Mouse (Mus musculus): ENCODE measurements around the gene Pdxdc1. TPM values are rescaled to one million over a fixed set of nuclear protein-coding genes. Genes with fewer than 3 reads are reported as not detected.
"Not testable (repeated sequence)": the region's sequence is repeated elsewhere in the genome, so short reads cannot be mapped to it uniquely, and the experiment has no call there.

The Pdxdc1 gene
- polyA plus RNA-seq, 1 experiment, result 119 TPM

DNA sequence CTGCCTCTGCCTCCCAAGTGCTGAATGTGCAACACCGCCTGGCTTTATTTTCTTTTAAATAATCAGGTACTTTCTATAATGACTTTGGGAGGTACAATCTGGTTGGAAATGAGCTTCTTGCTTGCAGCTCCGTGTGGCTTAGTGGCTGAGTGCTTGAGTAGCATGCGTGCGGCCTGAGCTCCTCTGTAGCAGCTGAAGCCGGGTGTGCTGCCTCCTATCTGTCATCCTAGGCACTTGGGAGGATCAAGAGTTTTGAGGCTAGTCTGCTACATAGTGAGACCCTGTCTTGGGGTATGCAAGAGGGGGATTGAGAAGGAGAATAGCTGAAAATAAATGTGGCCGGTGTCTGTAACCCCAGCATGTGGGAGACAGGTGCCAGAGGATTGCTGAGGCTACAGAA lies 90.8 kb downstream of the Pdxdc1 start:
- Histone ChIP-seq H3K4me3 (ENCODE audit: insufficient read depth, low read depth, low read length) (no peak overlapping the region), H3K27ac (replicated peaks; ENCODE audit: low read depth, low read length) (no peak overlapping the region)

DNA sequence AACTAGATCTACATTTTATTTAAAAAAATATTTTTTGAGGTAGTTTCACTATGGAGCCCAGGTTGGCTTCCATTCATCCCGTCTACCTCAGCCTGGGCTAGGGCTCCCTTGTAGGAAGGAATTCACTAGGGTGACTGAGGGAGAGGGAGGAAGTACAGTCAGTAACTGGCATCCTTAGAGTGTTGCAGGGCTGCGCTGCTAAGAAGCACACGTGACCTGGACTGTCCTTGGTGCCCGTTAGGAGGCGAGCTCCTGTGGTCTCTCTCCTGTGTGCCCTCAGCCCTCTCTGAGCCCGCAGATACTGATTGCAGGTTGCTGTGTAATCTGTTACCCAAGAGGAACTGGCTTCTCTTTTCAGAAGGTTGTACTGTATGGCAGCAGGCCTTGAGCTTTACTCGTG lies 94.5 kb downstream of the Pdxdc1 start:
- no peaks in the 10 kb centered on the region for H3K4me1 ChIP-seq (ENCODE audit: control insufficient read depth, insufficient read depth, insufficient read length, low read length)
- H3K27ac ChIP-seq (replicated peaks; ENCODE audit: low read depth, low read length), result no peak overlapping the region
- no peak overlapping the region for H3K4me3 ChIP-seq (ENCODE audit: insufficient read depth, low read depth, low read length)

More for the DNA sequence above, 90.8 kb downstream of the Pdxdc1 start:
- H3K4me1 ChIP-seq (ENCODE audit: control insufficient read depth, insufficient read depth, insufficient read length, low read length), result no peaks in the 10 kb centered on the region

DNA sequence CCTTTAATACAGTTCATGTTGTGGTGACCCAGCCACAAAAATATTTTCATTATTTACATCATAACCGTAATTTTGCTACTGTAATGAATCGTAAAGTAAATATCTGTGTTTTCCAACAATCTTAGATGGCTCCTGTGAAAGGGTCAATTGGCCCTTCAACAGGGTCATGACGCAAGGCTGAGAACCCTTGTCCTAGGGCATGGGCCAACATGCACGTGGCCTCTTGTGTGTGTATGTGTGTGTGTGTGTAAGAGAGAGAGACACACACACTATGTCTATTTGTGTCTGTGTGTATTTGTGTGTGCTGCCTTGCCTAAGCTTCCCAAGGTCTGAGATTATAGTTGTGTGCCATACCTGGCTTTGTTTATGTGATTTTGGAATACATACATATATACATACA lies 95.3 kb downstream of the Pdxdc1 start:
- H3K4me1 ChIP-seq (ENCODE audit: control insufficient read depth, insufficient read depth, insufficient read length, low read length), result no peaks in the 10 kb centered on the region
- no peak overlapping the region for H3K27ac ChIP-seq (replicated peaks; ENCODE audit: low read depth, low read length)
- no peak overlapping the region for H3K4me3 ChIP-seq (ENCODE audit: insufficient read depth, low read depth, low read length)

DNA sequence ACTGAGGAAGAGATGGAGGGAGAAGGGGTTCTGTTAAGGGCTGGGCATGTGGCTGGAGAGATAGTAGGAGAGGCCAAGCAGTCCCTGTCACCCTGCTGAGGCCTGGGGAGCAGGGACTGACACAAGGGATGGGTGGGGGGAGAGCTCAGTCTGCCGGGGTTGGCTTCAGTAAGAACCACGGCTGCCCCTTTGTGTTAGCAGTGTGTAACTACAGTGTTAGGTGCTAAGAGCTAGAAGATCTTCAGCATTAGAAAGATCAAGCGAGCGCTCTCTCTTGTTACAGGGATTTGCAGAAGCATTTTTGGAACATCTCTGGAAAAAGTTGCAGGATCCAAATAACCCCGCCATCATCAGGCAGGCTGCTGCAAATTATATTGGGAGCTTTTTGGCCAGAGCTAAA lies 98.3 kb downstream of the Pdxdc1 start:
- H3K4me3 ChIP-seq (ENCODE audit: insufficient read depth, low read depth, low read length), result no peak overlapping the region
- H3K27ac ChIP-seq (replicated peaks; ENCODE audit: low read depth, low read length), result no peak overlapping the region
- H3K4me1 ChIP-seq (ENCODE audit: control insufficient read depth, insufficient read depth, insufficient read length, low read length), result no peaks in the 10 kb centered on the region

GRCm38 (mm10) chr16:13801231-13801630 lies 101.7 kb downstream of the Pdxdc1 start:
- Histone ChIP-seq H3K4me3 (ENCODE audit: insufficient read depth, low read depth, low read length) (no peak overlapping the region), H3K4me1 (ENCODE audit: control insufficient read depth, insufficient read depth, insufficient read length, low read length) (no peaks in the 10 kb centered on the region), H3K27ac (replicated peaks; ENCODE audit: low read depth, low read length) (no peak overlapping the region)

GRCm38 (mm10) chr16:13796746-13797175 lies 106.2 kb downstream of the Pdxdc1 start:
- Histone ChIP-seq H3K4me1 (ENCODE audit: control insufficient read depth, insufficient read depth, insufficient read length, low read length) (no peaks in the 10 kb centered on the region), H3K4me3 (ENCODE audit: insufficient read depth, low read depth, low read length) (no peak overlapping the region), H3K27ac (replicated peaks; ENCODE audit: low read depth, low read length) (no peak overlapping the region)

- H3K27ac ChIP-seq (replicated peaks; ENCODE audit: low read depth, low read length); H3K4me1 ChIP-seq (ENCODE audit: control insufficient read depth, insufficient read depth, insufficient read length, low read length); H3K4me3 ChIP-seq (ENCODE audit: insufficient read depth, low read depth, low read length): not testable (repeated sequence)
Measured at GRCm38 (mm10) chr16:13793441-13793840, 109.5 kb downstream of the Pdxdc1 start.

GRCm38 (mm10) chr16:13785932-13786331 lies 117.0 kb downstream of the Pdxdc1 start:
- no peak overlapping the region for H3K4me3 ChIP-seq (ENCODE audit: insufficient read depth, low read depth, low read length)
- no peak overlapping the region for H3K27ac ChIP-seq (replicated peaks; ENCODE audit: low read depth, low read length)
- H3K4me1 ChIP-seq (ENCODE audit: control insufficient read depth, insufficient read depth, insufficient read length, low read length), result no peaks in the 10 kb centered on the region

Other genes starting within 250 kb of the Pdxdc1 start
- 16.9 and 18.7 TPM in 2 replicates for gene Parn, start 235.0 kb downstream of the Pdxdc1 start, polyA plus RNA-seq (2012; ENCODE audit: insufficient read depth, insufficient read length, missing spikeins)
- 33.6 and 44.6 TPM in 2 replicates for gene Bfar, start 231.3 kb downstream of the Pdxdc1 start, polyA plus RNA-seq (2012; ENCODE audit: insufficient read depth, insufficient read length, missing spikeins)
- gene 3110001I22Rik, start 231.2 kb downstream of the Pdxdc1 start, polyA plus RNA-seq (2012; ENCODE audit: insufficient read depth, insufficient read length, missing spikeins), result 4.4 and 4.5 TPM in 2 replicates
- not detected in 2 replicates for gene Pla2g10, start 172.1 kb downstream of the Pdxdc1 start, polyA plus RNA-seq (2012; ENCODE audit: insufficient read depth, insufficient read length, missing spikeins)
- gene Rrn3, start 122.4 kb downstream of the Pdxdc1 start, polyA plus RNA-seq (2012; ENCODE audit: insufficient read depth, insufficient read length, missing spikeins), result 18.9 and 21.4 TPM in 2 replicates
- 105 and 155 TPM in 2 replicates for gene Ntan1, start 84.3 kb downstream of the Pdxdc1 start, polyA plus RNA-seq (2012; ENCODE audit: insufficient read depth, insufficient read length, missing spikeins)
- gene Mpv17l, start within 50 bp of the Pdxdc1 start, polyA plus RNA-seq (2012; ENCODE audit: insufficient read depth, insufficient read length, missing spikeins), result 2.3 and 6.7 TPM in 2 replicates
- not detected in 2 replicates for gene 2900011O08Rik, start 83.5 kb upstream of the Pdxdc1 start, polyA plus RNA-seq (2012; ENCODE audit: insufficient read depth, insufficient read length, missing spikeins)
- gene Ifitm7, start 83.8 kb upstream of the Pdxdc1 start, polyA plus RNA-seq (2012; ENCODE audit: insufficient read depth, insufficient read length, missing spikeins), result not detected in 2 replicates

Data from brown adipose tissue, adult 24 weeks (tissue).